15 mouse cellular contexts compared by ENCODE assay signal in genomic region chr1:184059814-184060213, GRCm38 (mm10). TPM values are rescaled to one million over a fixed set of nuclear protein-coding genes. Genes with fewer than 3 reads are reported as not detected.
A peak's percentile ranks its signal among the peaks of the same experiment; 100 is the strongest.
DNase-seq lines count a peak whose midpoint lies in the region; ATAC-seq and TF ChIP-seq lines count a peak whose summit lies in the region.
"Had no signal": no experiment of that assay in that cellular context is flagged by ENCODE, and none has a peak within 500 bp of the region (broad histone marks: within the 10 kb centered on the region; RNA-seq: fewer than 3 reads in every experiment).

No protein-coding gene starts in this region.

- ATAC-seq in liver, postnatal 0 days, result no peak

- no peak for TF ChIP-seq CTCF in liver, adult 2 months (IDR thresholded peaks at IDR 0.05; ENCODE audit: low read depth, low read length)
- TF ChIP-seq CTCF in liver, postnatal 0 days (IDR thresholded peaks at IDR 0.05; ENCODE audit: low read depth), result no peak

- H3K4me2 ChIP-seq in liver, postnatal 0 days (ENCODE audit: low read depth, low read length), result no peak overlapping the region
- H3K4me2 ChIP-seq: embryonic facial prominence, embryonic 13.5 days; neural tube, embryonic 15.5 days had no signal

- H3K4me1 ChIP-seq in liver, adult 2 months (ENCODE audit: control insufficient read depth, insufficient read depth, low read length), result peaks cover 38% of the 10 kb centered on the region
- peaks cover 21% of the 10 kb centered on the region for H3K4me1 ChIP-seq in liver, postnatal 0 days (ENCODE audit: insufficient read depth)
- H3K4me1 ChIP-seq: embryonic facial prominence, embryonic 13.5 days; neural tube, embryonic 15.5 days had no signal

- no peak overlapping the region for H3K4me3 ChIP-seq in liver, adult 2 months (ENCODE audit: insufficient read depth, low read depth, low read length)
- no peak overlapping the region for H3K4me3 ChIP-seq in liver, postnatal 0 days (ENCODE audit: low read depth, low read length)
- H3K4me3 ChIP-seq: embryonic facial prominence, embryonic 13.5 days; forebrain, embryonic 10.5 days; hindbrain, embryonic 10.5 days; neural tube, embryonic 15.5 days had no signal

- peak; percentile 51 for DNase-seq in heart, adult 11 months
- no peak for DNase-seq in heart, postnatal 4 days
- no peak for DNase-seq in liver, adult 2 months (ENCODE audit: extremely low read depth, low read depth, low spot score)
- DNase-seq in liver, result no peak
- DNase-seq in NIH3T3 (ENCODE audit: low read depth), result peak; percentile 39
- DNase-seq in liver, postnatal 0 days, result no peak
- DNase-seq in thymus, postnatal 25 days, result no peak
- no peak for DNase-seq in retina, postnatal 1 day
- DNase-seq: adrenal gland, adult 2 months; cerebellum, adult 18-20 months; gastrocnemius, postnatal 25 days had no signal

- no peaks in the 10 kb centered on the region for H3K27me3 ChIP-seq in liver, adult 2 months (ENCODE audit: control insufficient read depth, insufficient read depth, low read length)
- no peaks in the 10 kb centered on the region for H3K27me3 ChIP-seq in liver, postnatal 0 days (ENCODE audit: insufficient read depth, low read length)
- H3K27me3 ChIP-seq: embryonic facial prominence, embryonic 13.5 days; neural tube, embryonic 15.5 days had no signal

- no peaks in the 10 kb centered on the region for H3K9me3 ChIP-seq in liver, postnatal 0 days (ENCODE audit: low read length)
- H3K9me3 ChIP-seq: embryonic facial prominence, embryonic 13.5 days; forebrain, embryonic 10.5 days; hindbrain, embryonic 10.5 days; neural tube, embryonic 15.5 days had no signal

- peak overlapping the region; percentile 93 for H3K27ac ChIP-seq in liver, adult 2 months (replicated peaks; ENCODE audit: insufficient read depth, low read depth, low read length)
- H3K27ac ChIP-seq in liver, postnatal 0 days (ENCODE audit: low read depth), result peak overlapping the region; percentile 5; the same call in 1 of the 2 replicates
- H3K27ac ChIP-seq: embryonic facial prominence, embryonic 13.5 days; forebrain, embryonic 10.5 days; hindbrain, embryonic 10.5 days; neural tube, embryonic 15.5 days had no signal

- H3K36me3 ChIP-seq in liver, adult 2 months (ENCODE audit: control insufficient read depth, insufficient read depth, low read length), result no peaks in the 10 kb centered on the region
- H3K36me3 ChIP-seq in liver, postnatal 0 days (replicated peaks; ENCODE audit: insufficient read depth, low read length), result no peaks in the 10 kb centered on the region
- H3K36me3 ChIP-seq: embryonic facial prominence, embryonic 13.5 days; forebrain, embryonic 10.5 days; hindbrain, embryonic 10.5 days; neural tube, embryonic 15.5 days had no signal

- TF ChIP-seq POLR2A in liver, adult 2 months (IDR thresholded peaks at IDR 0.05; ENCODE audit: extremely low read depth, insufficient read depth, low read length), result no peak

- H3K79me2 ChIP-seq in liver, adult 2 months (ENCODE audit: control insufficient read depth, insufficient read depth, low read length), result peaks cover 14% of the 10 kb centered on the region; the same call in 1 of the 2 replicates

- H3K9ac ChIP-seq in liver, adult 2 months (ENCODE audit: low read depth, low read length), result no peak overlapping the region; the same call in 1 of the 2 replicates
- H3K9ac ChIP-seq in liver, postnatal 0 days (replicated peaks), result no peak overlapping the region
- H3K9ac ChIP-seq: embryonic facial prominence, embryonic 13.5 days; neural tube, embryonic 15.5 days had no signal

- 48% methylated on average over 3 of the region's 3 CpGs for whole genome bisulfite sequencing in liver, adult 2 months
- 70% methylated on average over 3 of the region's 3 CpGs for WGBS in liver, postnatal 0 days (ENCODE audit: insufficient replicate concordance)

- TF ChIP-seq EP300 in liver, postnatal 0 days (IDR thresholded peaks at IDR 0.05; ENCODE audit: low read depth), result no peak

RNA-seq across cellular contexts. Expression of gene 1700056E22Rik, which starts 25.7 kb away (rescaled TPM):
- 1 to 10 TPM; 1.8 to 2.6 TPM for total RNA-seq in heart, postnatal 4 days (2021)
- 0.27 and 0.28 TPM in 2 replicates for total RNA-seq in liver, adult 2 months (2014; rRNA removed)
- polyA plus RNA-seq in liver, adult 2 months (2012; rRNA removed), result 0.83 and 0.99 TPM in 2 replicates
- polyA plus RNA-seq in liver, postnatal 0 days (2015; fragmentation: Nextera tagmentation; extraction: Ambion mirVana), result 2.0 and 2.4 TPM in 2 replicates

RNA-seq across cellular contexts. Expression of gene Dusp10, which starts 46.7 kb away (rescaled TPM):
- 10 to 100 TPM; 11.3 to 13.8 TPM for total RNA-seq in heart, postnatal 4 days (2021)
- 2.1 and 3.0 TPM in 2 replicates for total RNA-seq in liver, adult 2 months (2014; rRNA removed)
- polyA plus RNA-seq in liver, adult 2 months (2012; rRNA removed), result 4.5 and 6.5 TPM in 2 replicates
- polyA plus RNA-seq in liver, postnatal 0 days (2015; fragmentation: Nextera tagmentation; extraction: Ambion mirVana), result 2.6 and 2.7 TPM in 2 replicates

Comparison
In these comparisons a context has a peak if more than half of its experiments do, and no peak if none do; other contexts are left out.
1. DNase-seq: peak in heart, adult 11 months (single experiment) and NIH3T3 (single experiment); none in heart, postnatal 4 days (single experiment), liver, adult 2 months (single experiment), liver (single experiment), liver, postnatal 0 days (single experiment), thymus, postnatal 25 days (single experiment) and retina, postnatal 1 day (single experiment).